Mouse (Mus musculus): Measurements from ENCODE around the gene Ano4.

Ano4 gene

GRCm38 (mm10) chr10:88968586-88968985 lies 376.0 kb downstream of the Ano4 start:
- intact Hi-C loops (cut with DNase I): no loop called here

- intact Hi-C loops (cut with DNase I): no loop called here
These were observed 383.8 kb downstream of the Ano4 start for GRCm38 (mm10) chr10:88960791-88961190.

GRCm38 (mm10) chr10:88950297-88950653 lies 394.3 kb downstream of the Ano4 start:
- intact Hi-C loops (cut with DNase I): no loop called here

- intact Hi-C loops (cut with DNase I): no loop called here
These were observed 394.8 kb downstream of the Ano4 start for GRCm38 (mm10) chr10:88949649-88950296.
